Mouse (Mus musculus): Measurements from ENCODE around the gene Gm21988. TPM values are rescaled to one million over a fixed set of nuclear protein-coding genes. Genes with fewer than 3 reads are reported as not detected.
A peak's percentile ranks its signal among the peaks of the same experiment; 100 is the strongest.

Gene Gm21988
- polyA plus RNA-seq, 1 experiment, result 4.8 TPM

GRCm38 (mm10) chr11:70238591-70239440 is 814 bp downstream of the Gm21988 start:
- Histone ChIP-seq H3K27ac (ENCODE audit: insufficient read depth, low read depth, low read length) (peak overlapping the region; percentile 92), H3K4me1 (ENCODE audit: control insufficient read depth, insufficient read depth, low read length) (peaks cover 22% of the 10 kb centered on the region), H3K4me3 (ENCODE audit: insufficient read depth, low read length) (peak overlapping the region; percentile 94)
- TF ChIP-seq CTCF (IDR thresholded peaks at IDR 0.05; ENCODE audit: low read depth, low read length), result no peak
- no peak for TF ChIP-seq POLR2A (IDR thresholded peaks at IDR 0.05; ENCODE audit: borderline replicate concordance, low read depth, low read length)

GRCm38 (mm10) chr11:70237457-70238167 is 2.0 kb downstream of the Gm21988 start, which contains the start of gene 0610010K14Rik:
TSS of gene 0610010K14Rik (minus strand) at chr11:70237914.
- TF ChIP-seq POLR2A (IDR thresholded peaks at IDR 0.05; ENCODE audit: borderline replicate concordance, low read depth, low read length), result no peak
- Histone ChIP-seq H3K27ac (ENCODE audit: insufficient read depth, low read depth, low read length) (peak within 1 kb of the TSS; percentile 92), H3K4me3 (ENCODE audit: insufficient read depth, low read length) (peak within 1 kb of the TSS; percentile 94), H3K4me1 (ENCODE audit: control insufficient read depth, insufficient read depth, low read length) (peaks cover 20% of the 10 kb centered on the region)

- Histone ChIP-seq H3K27ac (ENCODE audit: insufficient read depth, low read depth, low read length) (peak overlapping the region; percentile 78), H3K4me1 (ENCODE audit: control insufficient read depth, insufficient read depth, low read length) (peaks cover 15% of the 10 kb centered on the region), H3K4me3 (ENCODE audit: insufficient read depth, low read length) (peak overlapping the region; percentile 94)
- TF ChIP-seq CTCF (IDR thresholded peaks at IDR 0.05; ENCODE audit: low read depth, low read length), result no peak
- TF ChIP-seq POLR2A (IDR thresholded peaks at IDR 0.05; ENCODE audit: borderline replicate concordance, low read depth, low read length), result no peak
These were observed 2.9 kb downstream of the Gm21988 start for GRCm38 (mm10) chr11:70236717-70237116.

DNA sequence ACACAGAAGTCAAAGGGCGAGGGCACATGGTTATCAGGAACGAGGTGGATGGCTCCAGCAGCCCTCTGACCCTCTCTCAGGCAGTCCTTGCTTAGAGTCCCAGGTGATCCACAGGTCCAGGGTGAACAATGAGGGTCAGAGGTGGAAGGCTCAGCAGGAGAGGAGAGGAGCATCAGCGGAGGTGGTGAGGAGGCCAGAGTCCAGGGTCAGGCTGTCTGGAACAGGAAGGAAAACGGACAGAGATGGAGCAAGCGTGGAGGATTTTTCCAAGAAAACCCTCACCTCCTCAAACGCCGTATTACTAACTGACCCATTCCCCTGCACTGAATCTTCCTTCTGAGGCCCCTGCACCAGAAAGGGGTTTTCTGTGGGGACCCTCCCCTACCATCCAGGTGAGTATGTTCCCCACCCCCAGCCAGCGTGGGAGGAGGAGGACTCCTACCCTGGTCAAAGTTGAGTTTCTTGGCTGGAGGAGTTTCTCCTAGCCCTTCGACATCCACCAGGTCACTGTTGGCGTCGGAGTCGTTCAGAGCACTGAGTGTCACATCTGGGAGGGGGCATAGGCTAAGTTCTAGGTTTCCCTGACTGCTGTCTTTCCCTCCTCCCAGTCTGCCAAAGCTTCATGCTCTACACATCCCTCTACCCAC is 4.3 kb downstream of the Gm21988 start:
- H3K4me1 ChIP-seq (ENCODE audit: control insufficient read depth, insufficient read depth, low read length), result peaks cover 9% of the 10 kb centered on the region
- no peak for TF ChIP-seq CTCF (IDR thresholded peaks at IDR 0.05; ENCODE audit: low read depth, low read length)
- TF ChIP-seq POLR2A (IDR thresholded peaks at IDR 0.05; ENCODE audit: borderline replicate concordance, low read depth, low read length), result no peak
- no peak overlapping the region for H3K27ac ChIP-seq (ENCODE audit: insufficient read depth, low read depth, low read length)
- H3K4me3 ChIP-seq (ENCODE audit: insufficient read depth, low read length), result no peak overlapping the region

DNA sequence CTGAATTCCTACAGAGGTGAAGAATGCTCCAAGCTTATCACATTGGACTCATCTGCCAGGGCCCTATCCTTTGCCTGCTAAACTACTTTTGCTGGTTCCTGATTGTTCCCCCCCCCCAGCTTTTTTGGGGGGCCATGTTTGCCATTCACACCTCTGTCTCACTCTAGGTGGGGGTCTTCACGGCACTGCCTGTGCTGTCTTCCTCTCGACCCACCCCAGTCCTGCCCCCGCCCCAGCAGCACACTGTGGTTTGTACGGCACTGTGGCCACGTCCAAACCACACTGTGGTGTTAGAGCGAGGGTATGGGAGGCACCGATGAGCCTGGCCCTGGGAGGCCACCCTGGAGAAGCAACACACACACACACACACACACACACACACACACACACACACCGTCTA is 5.1 kb downstream of the Gm21988 start:
- Histone ChIP-seq H3K4me3 (ENCODE audit: insufficient read depth, low read length) (no peak overlapping the region), H3K27ac (ENCODE audit: insufficient read depth, low read depth, low read length) (no peak overlapping the region), H3K4me1 (ENCODE audit: control insufficient read depth, insufficient read depth, low read length) (peaks cover 13% of the 10 kb centered on the region)
- TF ChIP-seq CTCF (IDR thresholded peaks at IDR 0.05; ENCODE audit: low read depth, low read length) (no peak), POLR2A (IDR thresholded peaks at IDR 0.05; ENCODE audit: borderline replicate concordance, low read depth, low read length) (no peak)

GRCm38 (mm10) chr11:70234037-70234436 is 5.6 kb downstream of the Gm21988 start:
- H3K27ac ChIP-seq (ENCODE audit: insufficient read depth, low read depth, low read length), result no peak overlapping the region
- no peak for TF ChIP-seq CTCF (IDR thresholded peaks at IDR 0.05; ENCODE audit: low read depth, low read length)
- no peak for TF ChIP-seq POLR2A (IDR thresholded peaks at IDR 0.05; ENCODE audit: borderline replicate concordance, low read depth, low read length)
- H3K4me1 ChIP-seq (ENCODE audit: control insufficient read depth, insufficient read depth, low read length), result peaks cover 16% of the 10 kb centered on the region
- H3K4me3 ChIP-seq (ENCODE audit: insufficient read depth, low read length), result no peak overlapping the region

- Histone ChIP-seq H3K4me1 (ENCODE audit: control insufficient read depth, insufficient read depth, low read length) (peaks cover 16% of the 10 kb centered on the region), H3K4me3 (ENCODE audit: insufficient read depth, low read length) (no peak overlapping the region), H3K27ac (ENCODE audit: insufficient read depth, low read depth, low read length) (no peak overlapping the region)
- TF ChIP-seq CTCF (IDR thresholded peaks at IDR 0.05; ENCODE audit: low read depth, low read length) (no peak), POLR2A (IDR thresholded peaks at IDR 0.05; ENCODE audit: borderline replicate concordance, low read depth, low read length) (no peak)
These were observed 6.6 kb downstream of the Gm21988 start for GRCm38 (mm10) chr11:70233016-70233415.

DNA sequence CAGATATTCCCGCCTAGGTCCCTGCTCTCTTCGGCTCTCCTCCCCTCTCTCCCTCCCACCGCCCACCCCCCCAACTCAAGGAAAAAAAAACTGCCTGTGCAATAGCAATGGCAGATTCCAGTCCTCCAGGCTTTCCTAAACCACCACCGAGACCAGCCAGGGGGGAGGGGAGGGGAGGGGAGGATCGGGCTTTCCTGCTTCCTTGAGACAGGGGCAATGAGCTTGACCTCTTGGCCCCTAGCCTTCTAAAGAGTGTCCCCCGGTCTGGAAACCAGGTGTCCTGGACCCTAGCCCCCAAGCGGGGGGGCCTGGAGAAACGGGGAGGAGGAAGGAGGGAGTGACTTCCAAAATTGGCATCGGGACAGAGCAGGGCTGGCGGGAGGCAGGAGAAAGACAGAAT is 7.1 kb downstream of the Gm21988 start:
- Histone ChIP-seq H3K27ac (ENCODE audit: insufficient read depth, low read depth, low read length) (no peak overlapping the region), H3K4me3 (ENCODE audit: insufficient read depth, low read length) (no peak overlapping the region), H3K4me1 (ENCODE audit: control insufficient read depth, insufficient read depth, low read length) (peaks cover 16% of the 10 kb centered on the region)
- TF ChIP-seq CTCF (IDR thresholded peaks at IDR 0.05; ENCODE audit: low read depth, low read length) (no peak), POLR2A (IDR thresholded peaks at IDR 0.05; ENCODE audit: borderline replicate concordance, low read depth, low read length) (no peak)

DNA sequence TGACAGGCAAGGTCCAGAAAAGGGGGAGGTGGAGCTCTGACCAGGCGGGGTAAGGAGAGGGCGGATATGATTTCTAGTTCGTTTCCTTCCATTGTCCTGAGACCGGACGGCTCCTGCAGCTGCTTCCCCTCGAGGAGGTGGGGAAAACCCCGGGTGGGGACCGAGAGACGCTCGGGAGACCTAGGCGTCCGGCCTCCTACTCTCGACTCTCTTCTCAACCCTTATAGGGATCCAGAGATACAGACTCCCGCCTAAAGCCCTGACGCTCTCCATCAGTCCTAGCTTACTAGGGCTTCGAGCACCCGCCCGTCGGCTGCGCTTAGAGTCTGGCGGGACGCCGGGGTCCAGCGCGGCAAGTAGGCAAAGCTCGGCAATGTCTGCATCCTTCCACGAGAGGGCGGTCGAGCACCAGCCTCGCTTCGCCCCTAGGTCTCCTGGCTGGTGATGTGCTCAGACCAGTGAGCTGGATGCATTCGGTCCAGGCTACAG is 9.3 kb downstream of the Gm21988 start:
- Histone ChIP-seq H3K27ac (ENCODE audit: insufficient read depth, low read depth, low read length) (no peak overlapping the region), H3K4me1 (ENCODE audit: control insufficient read depth, insufficient read depth, low read length) (peaks cover 13% of the 10 kb centered on the region), H3K4me3 (ENCODE audit: insufficient read depth, low read length) (peak overlapping the region; percentile 32)
- TF ChIP-seq POLR2A (IDR thresholded peaks at IDR 0.05; ENCODE audit: borderline replicate concordance, low read depth, low read length) (no peak), CTCF (IDR thresholded peaks at IDR 0.05; ENCODE audit: low read depth, low read length) (peak; percentile 74)

Data from bone marrow macrophage, adult 2 months (primary cell).